Mouse (Mus musculus): ENCODE measurements at regions not wholly inside any gene's neighbourhood (a gene's known extent, or its start where the extent isn't known, plus 50 kb on each side); places are given as distances from the start of the nearest gene placed in this dataset.
A peak's percentile ranks its signal among the peaks of the same experiment; 100 is the strongest.

- peak; percentile 57 for ATAC-seq (ENCODE audit: low read depth)
- Histone ChIP-seq H3K27me3 (ENCODE audit: control insufficient read depth, insufficient read depth, low read depth, low read length) (no peaks in the 10 kb centered on the region), H3K36me3 (ENCODE audit: control insufficient read depth, insufficient read depth) (no peaks in the 10 kb centered on the region), H3K27ac (ENCODE audit: low read length) (peak overlapping the region; percentile 64), H3K4me3 (ENCODE audit: low read depth, low read length) (no peak overlapping the region), H3K4me1 (ENCODE audit: control insufficient read depth, low read depth, low read length) (no peaks in the 10 kb centered on the region), H3K4me2 (ENCODE audit: low read depth, low read length) (no peak overlapping the region), H3K9me3 (replicated peaks; ENCODE audit: control insufficient read depth, low read length) (no peaks in the 10 kb centered on the region), H3K9ac (ENCODE audit: low read depth, low read length) (no peak overlapping the region)
- 19% methylated on average over 13 of the region's 13 CpGs for WGBS (ENCODE audit: insufficient replicate concordance)
These were observed 183.5 kb upstream of the Klf7 start for GRCm38 (mm10) chr1:64305427-64306213.

GRCm38 (mm10) chr1:64302833-64303358 lies 180.8 kb upstream of the Klf7 start:
- Histone ChIP-seq H3K36me3 (ENCODE audit: control insufficient read depth, insufficient read depth) (no peaks in the 10 kb centered on the region), H3K4me3 (ENCODE audit: low read depth, low read length) (peak overlapping the region; percentile 27), H3K4me2 (ENCODE audit: low read depth, low read length) (peak overlapping the region; percentile 39), H3K27ac (ENCODE audit: low read length) (peak overlapping the region; percentile 29), H3K27me3 (ENCODE audit: control insufficient read depth, insufficient read depth, low read depth, low read length) (no peaks in the 10 kb centered on the region), H3K9ac (ENCODE audit: low read depth, low read length) (no peak overlapping the region), H3K9me3 (replicated peaks; ENCODE audit: control insufficient read depth, low read length) (no peaks in the 10 kb centered on the region), H3K4me1 (ENCODE audit: control insufficient read depth, low read depth, low read length) (no peaks in the 10 kb centered on the region)
- ATAC-seq (ENCODE audit: low read depth): peak; percentile 30; the same call in 1 of the 2 replicates
- WGBS (ENCODE audit: insufficient replicate concordance): 10% methylated on average over 8 of the region's 10 CpGs

- WGBS (ENCODE audit: insufficient replicate concordance): 13% methylated on average over 6 of the region's 6 CpGs
- Histone ChIP-seq H3K36me3 (ENCODE audit: control insufficient read depth, insufficient read depth) (no peaks in the 10 kb centered on the region), H3K4me2 (ENCODE audit: low read depth, low read length) (no peak overlapping the region), H3K9me3 (replicated peaks; ENCODE audit: control insufficient read depth, low read length) (no peaks in the 10 kb centered on the region), H3K9ac (ENCODE audit: low read depth, low read length) (no peak overlapping the region), H3K4me3 (ENCODE audit: low read depth, low read length) (no peak overlapping the region), H3K27me3 (ENCODE audit: control insufficient read depth, insufficient read depth, low read depth, low read length) (no peaks in the 10 kb centered on the region), H3K4me1 (ENCODE audit: control insufficient read depth, low read depth, low read length) (no peaks in the 10 kb centered on the region), H3K27ac (ENCODE audit: low read length) (no peak overlapping the region)
- ATAC-seq (ENCODE audit: low read depth): peak; percentile 28; the same call in 1 of the 2 replicates
These were observed 179.5 kb upstream of the Klf7 start for GRCm38 (mm10) chr1:64301530-64302061.

GRCm38 (mm10) chr1:64300951-64301529 lies 179.0 kb upstream of the Klf7 start:
- ATAC-seq (ENCODE audit: low read depth): peak; percentile 28
- 50% methylated on average over 8 of the region's 8 CpGs for WGBS (ENCODE audit: insufficient replicate concordance)
- no peak overlapping the region for H3K4me2 ChIP-seq (ENCODE audit: low read depth, low read length)
- no peaks in the 10 kb centered on the region for H3K27me3 ChIP-seq (ENCODE audit: control insufficient read depth, insufficient read depth, low read depth, low read length)
- no peak overlapping the region for H3K4me3 ChIP-seq (ENCODE audit: low read depth, low read length)
- no peaks in the 10 kb centered on the region for H3K9me3 ChIP-seq (replicated peaks; ENCODE audit: control insufficient read depth, low read length)
- H3K36me3 ChIP-seq (ENCODE audit: control insufficient read depth, insufficient read depth): no peaks in the 10 kb centered on the region
- no peaks in the 10 kb centered on the region for H3K4me1 ChIP-seq (ENCODE audit: control insufficient read depth, low read depth, low read length)
- no peak overlapping the region for H3K27ac ChIP-seq (ENCODE audit: low read length)
- H3K9ac ChIP-seq (ENCODE audit: low read depth, low read length): no peak overlapping the region

GRCm38 (mm10) chr1:64298950-64299349 lies 176.9 kb upstream of the Klf7 start:
- H3K4me3 ChIP-seq (ENCODE audit: low read depth, low read length): no peak overlapping the region
- no peaks in the 10 kb centered on the region for H3K27me3 ChIP-seq (ENCODE audit: control insufficient read depth, insufficient read depth, low read depth, low read length)
- H3K27ac ChIP-seq (ENCODE audit: low read length): no peak overlapping the region
- 57% methylated on average over 2 of the region's 2 CpGs for WGBS (ENCODE audit: insufficient replicate concordance)
- no peak overlapping the region for H3K9ac ChIP-seq (ENCODE audit: low read depth, low read length)
- H3K4me1 ChIP-seq (ENCODE audit: control insufficient read depth, low read depth, low read length): no peaks in the 10 kb centered on the region
- no peaks in the 10 kb centered on the region for H3K9me3 ChIP-seq (replicated peaks; ENCODE audit: control insufficient read depth, low read length)
- ATAC-seq (ENCODE audit: low read depth): no peak
- H3K4me2 ChIP-seq (ENCODE audit: low read depth, low read length): no peak overlapping the region
- no peaks in the 10 kb centered on the region for H3K36me3 ChIP-seq (ENCODE audit: control insufficient read depth, insufficient read depth)

GRCm38 (mm10) chr1:64298188-64298587 lies 176.1 kb upstream of the Klf7 start:
- no peak for ATAC-seq (ENCODE audit: low read depth)
- no peak overlapping the region for H3K4me3 ChIP-seq (ENCODE audit: low read depth, low read length)
- 64% methylated on average over 14 of the region's 14 CpGs for WGBS (ENCODE audit: insufficient replicate concordance)
- H3K9me3 ChIP-seq (replicated peaks; ENCODE audit: control insufficient read depth, low read length): no peaks in the 10 kb centered on the region
- H3K27ac ChIP-seq (ENCODE audit: low read length): no peak overlapping the region
- no peaks in the 10 kb centered on the region for H3K4me1 ChIP-seq (ENCODE audit: control insufficient read depth, low read depth, low read length)
- no peak overlapping the region for H3K4me2 ChIP-seq (ENCODE audit: low read depth, low read length)
- H3K27me3 ChIP-seq (ENCODE audit: control insufficient read depth, insufficient read depth, low read depth, low read length): no peaks in the 10 kb centered on the region
- H3K36me3 ChIP-seq (ENCODE audit: control insufficient read depth, insufficient read depth): no peaks in the 10 kb centered on the region
- H3K9ac ChIP-seq (ENCODE audit: low read depth, low read length): no peak overlapping the region

- no peaks in the 10 kb centered on the region for H3K27me3 ChIP-seq (ENCODE audit: control insufficient read depth, insufficient read depth, low read depth, low read length)
- no peak for ATAC-seq (ENCODE audit: low read depth)
- WGBS (ENCODE audit: insufficient replicate concordance): 67% methylated on average over 5 of the region's 5 CpGs
- no peak overlapping the region for H3K4me2 ChIP-seq (ENCODE audit: low read depth, low read length)
- H3K9ac ChIP-seq (ENCODE audit: low read depth, low read length): no peak overlapping the region
- no peak overlapping the region for H3K27ac ChIP-seq (ENCODE audit: low read length)
- no peaks in the 10 kb centered on the region for H3K36me3 ChIP-seq (ENCODE audit: control insufficient read depth, insufficient read depth)
- no peaks in the 10 kb centered on the region for H3K9me3 ChIP-seq (replicated peaks; ENCODE audit: control insufficient read depth, low read length)
- H3K4me3 ChIP-seq (ENCODE audit: low read depth, low read length): no peak overlapping the region
- no peaks in the 10 kb centered on the region for H3K4me1 ChIP-seq (ENCODE audit: control insufficient read depth, low read depth, low read length)
These were observed 175.3 kb upstream of the Klf7 start for GRCm38 (mm10) chr1:64297343-64297742.

- Histone ChIP-seq H3K27me3 (ENCODE audit: control insufficient read depth, insufficient read depth, low read depth, low read length) (no peaks in the 10 kb centered on the region), H3K9me3 (replicated peaks; ENCODE audit: control insufficient read depth, low read length) (no peaks in the 10 kb centered on the region), H3K27ac (ENCODE audit: low read length) (no peak overlapping the region), H3K4me3 (ENCODE audit: low read depth, low read length) (no peak overlapping the region), H3K4me2 (ENCODE audit: low read depth, low read length) (no peak overlapping the region), H3K4me1 (ENCODE audit: control insufficient read depth, low read depth, low read length) (no peaks in the 10 kb centered on the region), H3K36me3 (ENCODE audit: control insufficient read depth, insufficient read depth) (no peaks in the 10 kb centered on the region), H3K9ac (ENCODE audit: low read depth, low read length) (no peak overlapping the region)
- WGBS (ENCODE audit: insufficient replicate concordance): 32% methylated on average over 6 of the region's 6 CpGs
- no peak for ATAC-seq (ENCODE audit: low read depth)
These were observed 173.4 kb upstream of the Klf7 start for GRCm38 (mm10) chr1:64295512-64295945.

GRCm38 (mm10) chr1:64295051-64295450 lies 173.0 kb upstream of the Klf7 start:
- Histone ChIP-seq H3K4me1 (ENCODE audit: control insufficient read depth, low read depth, low read length) (no peaks in the 10 kb centered on the region), H3K27ac (ENCODE audit: low read length) (no peak overlapping the region), H3K4me2 (ENCODE audit: low read depth, low read length) (no peak overlapping the region), H3K4me3 (ENCODE audit: low read depth, low read length) (no peak overlapping the region), H3K36me3 (ENCODE audit: control insufficient read depth, insufficient read depth) (no peaks in the 10 kb centered on the region), H3K27me3 (ENCODE audit: control insufficient read depth, insufficient read depth, low read depth, low read length) (no peaks in the 10 kb centered on the region), H3K9ac (ENCODE audit: low read depth, low read length) (no peak overlapping the region), H3K9me3 (replicated peaks; ENCODE audit: control insufficient read depth, low read length) (no peaks in the 10 kb centered on the region)
- no peak for ATAC-seq (ENCODE audit: low read depth)
- WGBS (ENCODE audit: insufficient replicate concordance): 50% methylated on average over 7 of the region's 7 CpGs
